Mouse (Mus musculus) gastrocnemius, adult 18-20 months (tissue): ENCODE measurements around the gene Abcd2. TPM values are rescaled to one million over a fixed set of nuclear protein-coding genes. Genes with fewer than 3 reads are reported as not detected.
A peak's percentile ranks its signal among the peaks of the same experiment; 100 is the strongest.

Source experiments
- DNase-seq: peaks from one replicate; pipeline ENCODE4 v3.0.0; 2021; ENCODE audit warnings: low spot score
- total RNA-seq, 2 experiments: library from RNA; stranded (reverse); gene quantifications; 2 replicates each; pipeline ENCODE4 v1.2.3; 2021

Gene Abcd2
- total RNA-seq, 2 experiments from 2014 or later, result 19.5 to 19.6 TPM

DNA sequence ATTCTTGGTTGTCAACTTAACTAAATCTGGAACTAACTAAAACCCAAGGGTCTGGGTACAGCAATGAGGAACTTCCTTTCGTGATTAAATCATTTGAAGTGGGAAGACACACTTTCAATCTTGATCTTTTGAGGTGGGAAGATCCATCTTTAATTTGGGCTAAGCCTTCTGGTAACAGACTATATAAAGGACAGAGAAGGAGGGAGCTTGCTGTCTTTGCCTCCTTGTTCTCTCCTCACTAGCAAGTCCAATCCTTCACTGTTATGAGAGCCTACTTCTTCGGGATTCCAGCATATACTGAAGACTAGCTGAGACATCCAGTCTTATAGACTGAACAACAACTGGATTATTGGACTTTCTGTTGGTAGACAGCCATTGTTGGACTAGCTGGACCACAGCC, 28.1 kb downstream of the Abcd2 start:
- DNase-seq, result no peak

- DNase-seq, result no peak
Measured at GRCm38 (mm10) chr15:91161153-91161552, 30.4 kb downstream of the Abcd2 start.

GRCm38 (mm10) chr15:91153311-91153710, 38.3 kb downstream of the Abcd2 start:
- peak; percentile 62 for DNase-seq

DNA sequence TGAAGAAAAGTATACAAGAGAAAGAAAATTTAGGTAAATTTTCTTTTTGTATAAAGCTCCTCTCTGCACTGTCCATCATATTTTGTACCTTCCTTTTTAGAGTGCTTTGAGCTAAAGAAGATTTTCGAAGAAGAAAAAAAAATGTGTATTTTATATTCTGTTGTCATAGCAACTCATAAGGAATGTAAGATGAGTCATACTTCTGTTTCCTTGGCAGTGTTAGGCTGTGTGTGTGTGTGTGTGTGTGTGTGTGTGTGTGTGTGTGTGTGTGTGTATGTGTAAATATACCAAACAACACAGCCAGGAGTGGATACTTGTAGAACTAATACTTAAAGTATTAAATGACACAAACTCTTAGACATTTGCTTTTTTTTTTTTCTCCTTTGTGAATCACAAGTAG, 39.0 kb downstream of the Abcd2 start:
- no peak for DNase-seq

- DNase-seq, result no peak
Measured at GRCm38 (mm10) chr15:91124584-91124983, 67.0 kb downstream of the Abcd2 start.

DNA sequence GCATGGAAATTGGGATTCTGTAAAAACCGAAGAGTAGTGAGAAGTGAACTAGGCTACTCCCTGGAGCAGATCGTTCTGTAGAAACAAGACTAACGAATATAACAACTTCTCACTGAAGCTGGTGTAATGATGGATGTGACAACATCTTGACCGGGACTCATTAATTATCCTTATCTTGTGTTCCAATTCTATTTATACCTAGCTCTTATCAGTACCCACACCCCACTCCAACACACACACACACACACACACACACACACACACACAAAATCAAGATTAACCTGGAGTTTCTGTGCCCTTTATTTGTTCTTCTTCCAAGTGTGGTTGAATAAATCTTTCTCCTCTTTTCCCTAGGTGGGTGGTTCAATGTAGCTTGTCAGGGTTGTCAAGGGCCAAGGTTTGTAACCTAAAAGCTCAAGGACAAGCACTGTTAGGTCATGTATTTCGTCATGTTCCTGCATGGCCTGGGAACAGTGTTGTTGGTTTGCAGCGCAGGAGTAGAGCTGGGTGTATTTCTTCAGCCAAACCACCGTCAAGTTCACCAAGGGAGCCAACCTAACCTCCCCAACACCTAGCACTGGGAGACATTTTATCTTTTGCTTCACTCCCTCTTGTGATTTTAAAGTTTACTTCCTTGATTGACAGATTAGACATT, 78.9 kb downstream of the Abcd2 start:
- DNase-seq, result no peak

DNA sequence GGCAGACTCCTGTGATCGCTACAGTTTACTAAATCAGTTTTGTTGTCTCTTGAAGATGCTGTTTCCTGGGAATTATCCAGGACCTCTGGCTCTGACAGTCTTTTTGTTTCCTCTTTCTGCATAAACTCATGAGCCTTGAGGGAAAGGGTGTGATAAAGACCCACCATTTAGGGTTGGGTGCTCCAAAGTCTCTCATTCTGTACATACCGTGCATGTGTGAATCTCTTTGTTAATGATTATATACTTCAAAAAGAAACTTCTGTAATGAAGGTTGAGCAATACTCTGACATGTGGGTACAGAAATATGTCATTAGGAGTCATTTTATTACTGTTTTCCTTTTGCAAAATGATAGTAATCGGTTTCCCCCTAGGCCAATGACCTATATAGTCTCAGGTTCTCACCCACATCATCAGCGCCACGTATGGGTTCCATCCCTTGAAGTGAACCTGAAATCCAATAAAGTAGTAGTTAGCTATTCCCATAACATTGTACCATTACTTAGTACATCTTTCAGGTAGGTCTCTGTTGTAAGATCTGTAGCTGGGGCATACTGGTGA, 83.4 kb downstream of the Abcd2 start:
- DNase-seq, result no peak

DNA sequence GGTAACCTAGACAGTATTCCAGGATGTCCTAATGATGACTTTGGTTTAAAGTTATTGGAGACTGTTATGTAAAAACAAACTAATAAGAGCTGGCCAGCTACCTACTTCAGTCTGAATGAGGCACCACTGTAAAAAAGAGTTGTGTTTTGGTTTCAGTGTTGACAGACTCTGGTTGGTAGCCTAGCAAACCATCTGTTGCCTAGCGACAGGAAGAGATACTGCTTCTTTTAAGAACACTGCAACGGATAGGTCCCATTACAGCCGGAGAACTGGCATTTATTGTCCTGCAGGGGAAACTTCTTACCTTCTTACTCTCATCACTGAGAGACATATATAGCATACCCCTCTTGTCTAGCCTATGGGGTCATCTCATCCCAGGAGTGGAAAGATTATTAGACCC, 86.7 kb downstream of the Abcd2 start:
- no peak for DNase-seq

DNA sequence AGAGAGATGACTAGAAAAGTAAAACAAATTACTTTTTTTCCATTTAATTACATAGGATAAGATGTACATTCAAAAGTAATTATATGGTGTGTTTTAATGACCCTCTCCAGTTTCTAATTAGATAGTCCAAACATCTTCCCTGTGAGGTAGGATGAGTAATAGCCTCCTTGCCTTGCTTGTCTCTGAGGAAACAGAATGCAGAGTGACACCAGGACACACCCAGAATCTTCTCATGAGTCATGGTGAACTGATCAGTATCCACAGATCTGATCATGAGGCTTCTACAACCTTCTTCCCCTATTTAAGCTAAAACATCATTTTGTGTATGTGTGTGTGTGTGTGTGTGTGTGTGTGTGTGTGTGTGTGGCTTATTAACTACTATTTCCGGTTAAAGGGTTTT, 87.3 kb downstream of the Abcd2 start:
- DNase-seq, result no peak

- no peak for DNase-seq
Measured at GRCm38 (mm10) chr15:91103814-91104213, 87.8 kb downstream of the Abcd2 start.

GRCm38 (mm10) chr15:91103305-91103704, 88.3 kb downstream of the Abcd2 start:
- no peak for DNase-seq

- DNase-seq, result peak; percentile 43
Measured at GRCm38 (mm10) chr15:91096606-91097005, 95.0 kb downstream of the Abcd2 start.

Other genes starting within 250 kb of the Abcd2 start
- gene Kif21a, start 141.9 kb downstream of the Abcd2 start, total RNA-seq, result 10 to 100 TPM; 17.7 to 24.7 TPM
- not detected for gene CN725425, start 7.7 kb upstream of the Abcd2 start, total RNA-seq